Mouse (Mus musculus) frontal cortex, adult 2 months (tissue): Measurements from ENCODE around the gene Nfu1. TPM values are rescaled to one million over a fixed set of nuclear protein-coding genes. Genes with fewer than 3 reads are reported as not detected.
"Not testable (repeated sequence)": the region's sequence is repeated elsewhere in the genome, so short reads cannot be mapped to it uniquely, and the experiment has no call there.

ENCODE experiments used
- DNase-seq, 2 experiments: peaks; one replicate each; pipeline ENCODE4 v3.0.0; 2022; ENCODE audit warnings: low spot score in 1 of 2; ENCODE audit errors: extremely low spot score in 1 of 2
- polyA plus RNA-seq: library from polyadenylated mRNA; depleted of rRNA; stranded (reverse); fragments of >200 nt; gene quantifications from 2 replicates; pipeline ENCODE4 v1.2.3, GENCODE M21; 2012

Nfu1 gene
- polyA plus RNA-seq, 1 experiment: 110 TPM

DNA sequence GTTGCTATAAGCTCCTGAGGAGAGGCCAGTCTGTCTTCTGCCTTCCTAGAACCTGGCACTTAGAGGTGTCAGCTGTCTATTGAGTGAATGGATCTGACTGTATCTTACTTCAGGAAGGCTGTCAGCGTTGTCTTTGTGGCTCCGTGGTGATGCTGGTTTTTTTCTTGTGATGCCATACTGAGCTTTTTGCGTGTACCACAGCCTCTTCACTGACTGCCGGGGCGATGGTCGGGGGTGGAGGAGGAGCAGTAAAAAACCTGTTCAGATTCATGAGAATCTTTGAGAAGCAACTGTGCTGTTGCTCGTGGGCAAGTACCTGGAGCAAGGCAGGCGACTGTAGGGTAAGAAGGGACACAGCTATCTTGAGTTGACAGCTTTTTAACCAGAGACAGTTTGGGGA, 9.8 kb downstream of the Nfu1 start:
- no peak for DNase-seq

DNA sequence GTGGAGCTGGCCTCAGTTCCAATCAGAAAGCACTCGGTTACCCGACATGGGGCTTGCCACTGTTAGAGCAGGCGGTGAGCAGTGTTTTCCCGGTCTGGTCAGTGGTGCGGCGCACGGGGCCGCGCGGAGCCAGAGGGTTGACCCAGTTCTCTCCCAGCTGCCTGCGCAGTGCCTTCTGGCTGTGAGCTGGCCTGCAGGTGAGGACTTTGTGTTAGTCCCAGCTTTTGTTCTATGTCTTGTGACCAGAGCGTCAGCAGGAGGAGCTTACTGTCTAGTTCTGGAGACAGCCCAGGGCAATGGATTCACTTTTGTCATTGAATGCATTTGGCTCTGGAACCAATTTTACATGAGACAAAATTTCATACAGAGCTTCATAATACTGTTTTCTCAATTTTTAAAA, 12.8 kb downstream of the Nfu1 start:
- no peak for DNase-seq

DNA sequence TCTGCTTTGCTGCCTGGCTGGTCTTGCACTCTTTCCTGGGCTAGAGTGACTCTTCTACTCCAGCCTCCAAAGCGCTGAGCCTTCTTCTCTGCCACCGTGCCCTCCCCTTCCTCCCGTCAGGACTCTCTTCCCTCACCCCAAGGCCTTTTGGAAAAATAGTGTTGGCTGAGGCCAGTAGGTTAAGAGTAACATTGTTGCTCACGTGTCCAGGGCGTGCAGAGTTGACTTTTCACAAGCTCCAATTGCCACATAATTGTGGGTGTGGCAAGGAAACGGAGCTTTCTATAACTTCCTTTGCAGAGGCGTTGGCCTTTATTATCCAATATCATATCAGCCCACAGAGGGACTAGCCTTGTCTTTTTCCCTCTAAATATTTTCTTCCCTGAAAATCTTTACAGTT, 17.9 kb downstream of the Nfu1 start:
- no peak for DNase-seq

DNA sequence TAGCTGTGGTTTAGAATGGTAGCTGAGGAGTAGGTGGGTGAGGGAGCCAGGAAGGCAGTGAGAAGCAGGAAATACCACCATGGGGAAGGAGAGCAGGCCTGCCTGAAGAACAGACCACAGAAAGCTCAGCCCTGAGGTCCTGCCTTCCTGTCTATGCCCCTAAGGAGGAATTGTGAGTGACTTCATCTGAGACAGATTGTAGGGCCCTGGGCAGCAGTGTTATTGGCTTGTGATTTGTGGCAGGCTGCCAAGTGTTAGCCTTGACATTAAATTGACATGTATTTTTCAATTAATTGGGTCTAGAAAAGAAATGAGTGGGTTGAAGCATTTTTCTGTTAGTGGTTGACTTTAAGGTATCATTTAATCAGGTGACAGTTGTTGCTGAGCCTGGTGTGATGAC, 19.8 kb downstream of the Nfu1 start:
- DNase-seq: no peak

DNA sequence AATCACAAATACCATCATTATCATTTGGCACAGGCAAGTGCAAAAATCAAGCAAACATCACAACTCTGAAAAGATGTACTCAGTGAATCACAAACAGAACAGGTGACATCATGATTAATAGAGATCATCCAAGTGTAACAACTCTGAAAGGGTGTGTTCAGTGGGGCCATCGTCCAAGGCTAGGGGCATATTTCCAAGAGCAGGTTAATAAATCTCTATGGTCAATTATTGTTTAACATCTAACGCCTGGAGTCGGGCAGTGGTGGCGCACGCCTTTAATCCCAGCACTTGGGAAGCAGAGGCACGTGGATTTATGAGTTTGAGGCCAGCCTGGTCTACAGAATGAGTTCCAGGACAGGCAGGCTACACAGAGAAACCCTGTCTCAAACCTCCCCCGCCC, 22.3 kb downstream of the Nfu1 start:
- DNase-seq: not testable (repeated sequence)

DNA sequence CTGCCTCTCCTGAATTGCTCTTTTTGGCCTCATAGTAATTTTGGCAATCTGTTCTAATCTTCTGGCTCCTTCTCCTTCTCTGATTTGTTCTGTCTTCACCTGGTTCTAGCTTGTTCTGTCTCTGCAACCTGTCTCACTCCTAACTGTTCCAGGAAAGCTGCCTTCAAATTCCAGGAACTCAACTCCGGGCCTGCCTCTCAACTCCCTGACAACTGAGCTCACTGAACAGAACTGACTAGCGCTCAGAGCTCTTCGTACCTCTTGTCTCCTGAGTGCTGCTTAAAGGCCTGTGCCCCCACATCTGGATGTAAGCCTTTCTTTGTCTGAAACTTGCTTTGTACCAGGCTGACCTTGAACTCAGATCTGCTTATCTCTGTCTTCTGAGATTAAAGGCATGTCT, 23.4 kb downstream of the Nfu1 start:
- DNase-seq: no peak

DNA sequence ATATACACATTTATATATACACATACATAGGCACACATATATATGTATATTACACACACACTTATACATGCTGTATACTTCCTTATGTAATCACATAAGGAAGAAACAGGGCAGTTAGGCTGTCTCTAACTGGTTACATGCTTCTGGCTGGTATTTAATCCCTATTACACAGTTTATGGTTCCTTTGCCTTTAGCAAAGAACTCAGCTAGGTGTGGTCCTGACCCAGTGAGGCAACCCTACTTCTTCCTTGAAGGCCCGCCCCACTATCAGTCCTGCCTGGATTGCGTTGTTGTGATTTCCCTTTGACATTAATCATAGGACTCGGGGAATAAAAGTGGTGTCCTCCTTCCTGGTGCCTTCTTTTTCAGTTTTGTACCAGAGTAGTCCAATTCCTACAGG, 25.4 kb downstream of the Nfu1 start:
- no peak for DNase-seq

DNA sequence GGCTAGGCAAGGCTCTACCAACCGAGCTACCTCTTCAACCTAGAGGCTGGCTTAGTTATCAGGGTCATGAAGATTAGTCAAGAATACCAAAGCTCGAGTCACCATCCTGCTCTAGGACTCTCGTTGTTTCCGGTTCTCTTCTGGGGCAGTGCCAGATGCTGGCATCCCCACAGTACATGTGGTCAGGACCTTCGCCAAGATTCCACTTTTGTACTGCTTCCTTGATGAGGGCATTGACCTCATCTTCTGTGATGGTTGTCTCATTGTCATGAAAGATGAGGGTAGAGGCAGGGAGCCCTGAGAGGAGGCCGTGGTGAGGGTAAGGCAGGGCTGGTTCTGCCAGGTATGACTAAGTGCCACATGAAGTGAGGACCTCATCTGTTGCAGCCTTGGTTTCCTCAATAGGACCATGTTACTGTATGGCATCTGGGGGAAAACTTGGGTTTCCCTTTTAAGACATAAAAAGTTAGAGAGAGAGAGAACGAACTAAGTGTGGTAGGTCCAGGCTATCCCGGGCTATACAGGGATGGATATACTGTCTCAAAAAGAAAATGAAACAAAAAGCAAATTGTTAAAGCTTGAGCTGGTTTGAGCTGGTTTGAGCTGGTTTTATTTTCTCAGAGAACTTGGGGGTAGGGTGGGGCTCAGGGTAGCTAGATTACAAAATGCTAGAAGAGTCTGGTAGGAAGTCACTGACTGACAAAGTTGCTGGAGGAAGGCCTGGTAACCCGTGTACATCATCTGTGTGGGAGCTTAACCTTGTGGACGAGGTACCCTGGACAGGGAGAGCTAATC, 29.0 kb downstream of the Nfu1 start:
- DNase-seq: no peak

DNA sequence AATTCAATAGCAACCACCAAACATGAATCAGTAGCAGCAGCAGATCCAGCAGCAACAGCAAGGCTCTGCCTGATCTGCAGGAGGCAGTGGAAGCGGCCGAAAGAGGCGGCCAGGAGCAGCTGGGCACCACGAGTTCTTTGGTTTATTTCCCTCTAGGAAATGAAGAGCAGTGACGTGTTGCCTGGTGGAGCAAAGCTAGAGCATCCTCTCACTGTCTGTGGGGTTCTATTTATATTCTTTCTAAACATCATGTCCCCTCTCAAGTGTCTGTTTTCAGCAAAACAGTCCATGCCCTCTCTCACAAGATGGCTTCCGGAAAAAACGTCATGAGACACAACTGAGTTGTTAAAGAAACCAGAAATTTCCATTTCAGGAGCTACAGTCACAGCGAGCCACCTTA, 30.1 kb downstream of the Nfu1 start:
- no peak for DNase-seq

DNA sequence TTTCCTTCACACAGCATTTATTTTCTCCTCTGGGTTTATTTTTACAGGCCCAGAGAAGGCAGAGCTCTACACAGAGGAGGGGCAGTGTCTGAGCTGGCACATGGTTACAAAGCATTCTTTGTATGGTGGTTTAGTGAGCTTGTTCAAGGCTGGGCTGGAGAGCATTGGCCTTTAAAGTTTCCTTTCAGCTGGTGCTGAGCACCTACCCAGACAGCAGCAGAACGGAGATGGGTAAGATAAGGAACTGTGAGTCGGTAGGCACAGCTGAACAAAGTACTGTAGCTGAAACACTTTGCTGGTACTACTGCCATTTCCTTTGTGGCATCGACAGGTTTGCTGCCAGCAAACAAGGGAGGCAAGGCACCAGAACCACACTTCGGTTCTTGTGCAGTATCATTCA, 31.9 kb downstream of the Nfu1 start:
- peak in 1 of 2 experiments; percentile 39 for DNase-seq

DNA sequence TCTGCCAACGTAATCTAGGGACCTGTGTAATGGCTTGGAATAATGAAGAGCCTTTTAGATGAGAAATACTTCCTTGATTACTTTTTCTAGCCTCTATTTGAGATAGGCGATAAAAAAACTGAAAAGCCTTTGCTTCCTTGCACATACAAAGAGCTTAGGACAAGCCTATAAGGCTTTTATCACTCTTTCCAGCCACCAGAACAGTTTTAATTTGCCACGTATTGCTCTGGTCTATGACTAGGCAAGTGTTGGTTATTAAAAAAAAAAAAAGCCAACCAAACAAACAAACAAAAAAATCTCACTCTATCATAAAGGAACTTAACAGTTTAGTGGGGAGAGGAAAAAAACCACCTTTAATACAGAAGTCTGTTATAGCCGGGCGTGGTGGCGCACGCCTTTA, 32.4 kb downstream of the Nfu1 start:
- DNase-seq: no peak

DNA sequence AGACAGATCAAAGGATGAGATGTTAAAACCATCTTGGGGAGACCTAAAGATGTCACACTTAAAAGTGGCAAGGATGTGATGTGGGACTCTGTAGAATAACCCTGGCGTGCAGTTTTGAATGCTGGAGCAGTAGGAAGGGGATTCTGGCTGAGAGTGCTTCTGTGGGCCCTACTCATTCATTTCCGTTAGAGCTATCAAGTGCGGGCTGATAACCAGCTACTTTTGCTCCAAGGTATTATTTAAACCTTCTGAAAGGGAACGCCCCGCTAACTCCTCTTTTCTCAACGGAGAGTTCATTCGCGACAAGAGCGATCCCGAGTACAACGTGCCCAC, 32.9 kb downstream of the Nfu1 start:
- no peak for DNase-seq

DNA sequence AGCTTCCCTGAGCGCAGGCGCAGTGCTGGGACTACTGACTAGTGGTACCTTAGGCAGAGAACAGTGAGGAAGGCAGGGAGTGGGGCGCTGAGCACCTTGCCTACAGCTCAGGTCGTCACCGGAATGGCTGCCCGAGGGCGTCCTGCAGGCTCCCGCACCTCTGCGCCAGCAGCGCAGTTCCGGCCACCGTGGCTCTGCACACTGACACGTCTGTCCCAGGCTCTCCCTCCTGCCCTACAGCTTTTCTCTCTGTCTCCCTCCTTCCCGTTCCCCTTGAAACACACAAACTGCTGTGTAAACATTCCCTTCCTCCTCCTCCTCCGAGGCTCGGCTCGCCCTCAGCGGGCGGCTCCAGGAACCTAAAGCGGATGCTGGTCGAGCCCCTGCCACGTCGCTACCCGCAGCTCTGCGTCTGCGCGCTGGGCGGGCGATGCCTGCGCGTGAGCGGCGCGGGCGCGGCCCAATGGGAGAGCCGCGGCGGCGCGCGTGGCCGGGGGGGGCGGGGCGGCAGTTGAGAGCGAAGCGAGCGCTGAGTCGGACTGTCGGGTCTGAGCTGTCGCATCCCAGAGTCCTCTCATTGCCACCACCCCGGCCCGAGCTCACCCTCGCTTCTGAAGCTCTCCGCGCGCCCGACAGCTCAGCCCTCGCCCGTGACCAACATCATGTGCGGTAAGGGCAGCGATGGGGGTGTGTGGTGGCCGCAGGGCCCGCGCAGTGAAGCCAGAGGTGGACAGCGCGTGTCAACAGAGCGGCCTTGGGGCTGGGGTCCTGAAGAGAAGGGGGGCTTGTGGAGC, 33.5 kb downstream of the Nfu1 start, which contains the start of gene Gfpt1:
TSS of gene Gfpt1 (plus strand) at position 510 of the 794 bp plus-strand sequence.
- peak; percentile 86 to 96 for DNase-seq

DNA sequence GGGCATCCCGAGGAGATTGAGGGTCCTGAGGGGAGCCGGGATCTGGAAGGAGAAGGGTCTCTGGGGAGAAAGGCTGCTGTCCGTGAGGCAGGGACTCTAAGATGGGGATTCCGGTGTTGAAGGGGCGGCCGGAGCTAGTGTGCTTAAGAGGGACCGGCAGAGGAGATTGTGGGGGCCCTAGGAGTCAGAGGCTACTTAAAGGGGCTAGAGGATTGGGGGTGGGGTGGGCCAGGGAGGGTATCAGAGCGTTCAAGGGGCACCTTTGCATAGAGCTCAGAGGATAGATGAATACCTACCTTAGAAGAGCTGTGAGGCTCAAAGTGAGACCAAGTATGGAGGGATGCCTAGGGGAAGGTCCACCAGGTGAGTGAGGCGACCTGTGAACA, 34.1 kb downstream of the Nfu1 start:
- DNase-seq: no peak

DNA sequence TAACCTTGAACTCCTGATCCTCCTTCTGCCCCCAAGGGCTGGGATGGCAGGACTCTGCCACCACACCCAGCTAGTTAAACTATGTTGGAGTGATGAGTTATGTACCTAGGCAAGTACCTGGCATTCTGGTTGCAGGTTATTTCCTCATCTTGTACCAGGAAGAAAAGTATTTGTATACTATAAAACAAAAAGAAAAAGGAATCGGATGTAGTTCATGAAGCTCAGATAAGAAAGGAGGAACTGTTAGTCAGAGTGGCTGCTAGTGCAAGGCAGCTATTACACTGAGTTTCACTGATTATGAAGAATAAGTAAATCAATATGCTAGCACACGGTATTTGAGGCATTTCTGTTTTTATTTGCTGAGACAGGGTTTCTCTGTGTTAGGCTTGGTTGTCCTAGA, 35.9 kb downstream of the Nfu1 start:
- DNase-seq: no peak

DNA sequence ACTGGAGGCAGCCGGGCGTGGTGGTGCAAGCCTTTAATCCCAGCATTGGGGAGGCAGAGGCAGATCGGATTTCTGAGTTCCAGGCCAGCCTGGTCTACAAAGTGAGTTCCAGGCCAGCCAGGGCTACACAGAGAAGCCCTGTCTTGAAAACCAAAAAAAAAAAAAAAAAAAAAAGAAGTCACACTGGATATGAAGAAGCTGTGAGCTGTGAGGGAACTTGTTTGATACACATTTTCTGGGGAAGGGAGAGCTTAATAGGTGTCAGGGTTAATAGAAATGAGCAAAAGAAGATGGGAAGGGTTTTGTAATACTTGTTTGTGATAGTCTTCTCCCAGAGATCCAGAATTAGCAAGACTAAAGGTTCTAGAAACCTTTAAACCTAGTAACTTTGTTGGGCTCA, 36.5 kb downstream of the Nfu1 start:
- no peak for DNase-seq

DNA sequence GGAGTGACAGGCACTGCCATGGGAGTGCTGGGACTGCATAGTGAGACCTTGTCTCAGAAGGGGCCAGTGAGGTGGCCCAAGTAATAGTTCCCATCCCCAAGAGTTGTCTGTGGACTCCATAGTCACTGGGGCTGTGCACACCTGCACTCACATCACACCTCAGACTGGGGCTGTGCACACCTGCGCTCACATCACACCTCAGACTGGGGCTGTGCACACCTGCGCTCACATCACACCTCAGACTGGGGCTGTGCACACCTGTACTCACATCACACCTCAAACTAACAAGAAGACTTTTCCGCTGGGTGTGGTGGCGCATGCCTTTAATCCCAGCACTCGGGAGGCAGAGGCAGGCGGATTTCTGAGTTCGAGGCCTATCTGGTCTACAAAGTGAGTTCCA, 39.7 kb downstream of the Nfu1 start:
- not testable (repeated sequence) for DNase-seq

DNA sequence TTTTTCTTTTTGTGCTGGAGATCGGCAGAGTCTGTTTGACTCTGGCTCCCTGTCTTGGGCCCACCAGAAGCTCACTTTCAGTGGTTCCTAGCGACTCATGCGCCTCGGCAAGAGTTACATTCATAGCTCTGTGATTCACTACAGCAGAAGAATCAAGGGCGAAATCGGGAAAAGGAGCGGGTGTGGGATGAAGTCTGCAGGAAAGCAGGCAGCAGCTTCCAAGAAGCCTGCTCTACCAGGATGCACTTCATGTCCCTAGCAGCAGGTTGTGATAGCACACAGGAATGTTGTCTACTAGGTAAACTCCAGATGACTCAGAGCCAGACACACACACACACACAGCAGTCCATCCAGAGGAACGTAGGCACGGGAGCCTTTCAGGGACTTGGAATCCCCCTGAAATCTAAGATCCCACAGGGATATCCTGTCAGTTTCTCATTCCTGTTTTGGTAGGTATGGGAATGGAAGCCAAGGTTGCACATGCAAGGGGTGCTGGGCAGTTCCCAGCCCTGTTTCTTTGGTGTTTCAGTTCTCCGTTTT, 42.9 kb downstream of the Nfu1 start:
- peak in 1 of 2 experiments; percentile 48 for DNase-seq

DNA sequence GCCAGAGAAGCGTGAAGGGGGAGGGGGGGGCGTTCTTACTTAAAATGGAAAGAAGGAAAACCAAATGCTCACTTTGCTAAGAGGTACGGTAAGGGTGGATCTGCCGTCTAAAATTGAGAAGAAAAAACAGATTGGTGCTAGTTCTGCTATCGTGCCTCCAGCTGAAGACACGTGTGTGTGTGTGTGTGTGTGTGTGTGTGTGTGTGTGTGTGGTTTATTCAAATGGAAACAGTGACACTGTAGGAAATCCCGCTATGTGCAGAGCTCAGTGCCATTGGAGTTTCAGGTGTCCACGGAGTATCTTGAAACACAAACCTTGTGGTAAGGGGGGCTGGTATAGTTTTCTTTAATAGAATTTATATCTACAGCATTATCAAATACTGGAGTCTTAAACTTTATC, 45.2 kb downstream of the Nfu1 start:
- DNase-seq: no peak

DNA sequence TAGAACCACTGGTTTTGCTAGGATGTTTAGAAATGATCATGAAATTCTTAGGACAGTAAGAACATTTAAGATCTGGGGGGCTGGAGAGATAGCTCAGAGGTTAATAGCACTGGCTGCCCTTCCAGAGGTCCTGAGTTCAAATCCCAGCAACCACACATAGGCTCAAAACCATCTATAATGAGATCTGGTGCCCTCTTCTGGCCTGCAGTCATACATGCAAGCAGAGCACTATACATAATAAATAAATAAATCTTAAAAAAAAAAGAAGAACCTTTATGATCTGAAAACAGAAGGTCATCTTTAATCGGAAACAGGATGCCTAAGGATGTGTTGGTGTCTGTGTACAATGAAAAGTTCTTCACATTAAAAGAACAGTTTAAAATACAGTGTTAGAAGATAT, 50.7 kb downstream of the Nfu1 start:
- no peak for DNase-seq

DNA sequence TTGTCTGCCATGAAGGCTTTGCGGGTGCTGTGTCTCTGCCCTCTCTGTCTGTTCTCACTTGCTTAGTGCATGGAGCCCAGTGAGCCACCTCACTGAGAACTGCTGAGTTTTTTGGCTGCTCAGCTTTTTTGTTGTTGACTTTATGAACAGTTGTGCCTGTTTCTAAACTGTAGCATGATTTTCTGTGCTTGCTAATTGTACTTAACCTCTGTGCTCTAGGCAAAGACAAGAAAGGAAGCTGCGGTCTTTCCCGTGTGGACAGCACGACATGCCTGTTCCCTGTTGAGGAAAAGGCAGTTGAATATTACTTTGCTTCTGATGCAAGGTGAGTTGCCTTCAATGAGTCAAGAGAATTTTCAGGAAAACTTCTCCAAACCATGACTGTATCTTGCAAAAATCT, 54.5 kb downstream of the Nfu1 start:
- no peak for DNase-seq

DNA sequence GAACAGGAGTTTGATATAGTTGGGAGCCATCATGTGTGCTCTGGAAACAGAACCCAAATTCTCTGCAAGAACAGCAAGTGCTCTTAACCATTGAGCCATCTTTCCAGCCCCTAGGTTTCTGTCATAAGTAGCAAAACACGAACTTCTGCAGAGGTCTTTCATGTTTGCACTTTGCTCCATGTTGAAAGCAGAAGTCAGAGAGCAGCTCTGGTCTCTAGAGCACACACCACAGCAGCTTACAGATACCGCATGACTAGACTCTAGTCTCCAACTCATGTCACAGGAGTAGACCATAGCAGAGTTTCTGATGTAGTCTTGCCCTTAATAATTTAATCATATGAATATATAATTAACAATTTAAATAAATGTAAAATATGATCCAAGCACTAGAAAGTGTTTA, 59.2 kb downstream of the Nfu1 start:
- no peak for DNase-seq
